ENCODE assay signal across 9 mouse cellular contexts in genomic region chr19:46443509-46443908, GRCm38 (mm10). TPM values are rescaled to one million over a fixed set of nuclear protein-coding genes. Genes with fewer than 3 reads are reported as not detected.
DNase-seq lines count a peak whose midpoint lies in the region; ATAC-seq lines count a peak whose summit lies in the region.
"Had no signal": no experiment of that assay in that cellular context is flagged by ENCODE, and none has a peak within 500 bp of the region (broad histone marks: within the 10 kb centered on the region; RNA-seq: fewer than 3 reads in every experiment).

No protein-coding gene starts in this region.

- H3K4me1 ChIP-seq in intestine, embryonic 15.5 days (replicated peaks) = peaks cover 12% of the 10 kb centered on the region
- H3K4me1 ChIP-seq in intestine, embryonic 16.5 days (ENCODE audit: control insufficient read depth, insufficient read depth, low read length) = peaks cover 11% of the 10 kb centered on the region
- peaks cover 35% of the 10 kb centered on the region for H3K4me1 ChIP-seq in forebrain, embryonic 15.5 days
- peaks cover 11% of the 10 kb centered on the region for H3K4me1 ChIP-seq in midbrain, embryonic 14.5 days (ENCODE audit: control insufficient read depth, insufficient read depth, low read length)

- no peaks in the 10 kb centered on the region for H3K9me3 ChIP-seq in intestine, embryonic 15.5 days
- no peaks in the 10 kb centered on the region for H3K9me3 ChIP-seq in intestine, embryonic 16.5 days (ENCODE audit: control insufficient read depth, low read length)
- H3K9me3 ChIP-seq in forebrain, embryonic 15.5 days = no peaks in the 10 kb centered on the region
- H3K9me3 ChIP-seq in midbrain, embryonic 14.5 days (ENCODE audit: control insufficient read depth, low read length) = no peaks in the 10 kb centered on the region
- H3K9me3 ChIP-seq: liver, embryonic 12.5 days had no signal

- WGBS in intestine, embryonic 15.5 days = 44% methylated on average over 6 of the region's 6 CpGs
- 49% methylated on average over 6 of the region's 6 CpGs for WGBS in intestine, embryonic 16.5 days
- 11% methylated on average over 6 of the region's 6 CpGs for WGBS in forebrain, embryonic 15.5 days
- WGBS in midbrain, embryonic 14.5 days = 2% methylated on average over 6 of the region's 6 CpGs

- peak; percentile 47 for DNase-seq in embryo, embryonic 11 days
- no peak for DNase-seq in midbrain, embryonic 14.5 days
- no peak for DNase-seq in layer of hippocampus, postnatal 36 days
- DNase-seq in urinary bladder, postnatal 4 days (ENCODE audit: low spot score in 2 of 2) = no peak

- no peak for ATAC-seq in intestine, embryonic 15.5 days
- no peak for ATAC-seq in intestine, embryonic 16.5 days
- ATAC-seq in forebrain, embryonic 15.5 days (replicated peaks) = no peak
- no peak for ATAC-seq in midbrain, embryonic 14.5 days (ENCODE audit: low FRiP score, low TSS enrichment)
- ATAC-seq in inflammation-experienced regulatory T-cells, adult 6 months = no peak

- H3K27me3 ChIP-seq in intestine, embryonic 15.5 days (replicated peaks) = no peaks in the 10 kb centered on the region
- H3K27me3 ChIP-seq in intestine, embryonic 16.5 days (replicated peaks; ENCODE audit: control insufficient read depth, insufficient read depth, low read length) = no peaks in the 10 kb centered on the region
- no peaks in the 10 kb centered on the region for H3K27me3 ChIP-seq in forebrain, embryonic 15.5 days
- no peaks in the 10 kb centered on the region for H3K27me3 ChIP-seq in midbrain, embryonic 14.5 days (ENCODE audit: control insufficient read depth, insufficient read depth, low read length)
- H3K27me3 ChIP-seq: liver, embryonic 12.5 days had no signal

- no peak overlapping the region for H3K4me2 ChIP-seq in intestine, embryonic 15.5 days (replicated peaks)
- H3K4me2 ChIP-seq in intestine, embryonic 16.5 days (ENCODE audit: low read depth, low read length) = no peak overlapping the region
- H3K4me2 ChIP-seq in forebrain, embryonic 15.5 days (replicated peaks) = no peak overlapping the region
- H3K4me2 ChIP-seq in midbrain, embryonic 14.5 days (ENCODE audit: low read length) = no peak overlapping the region
- H3K4me2 ChIP-seq: liver, embryonic 12.5 days had no signal

- peak overlapping the region; percentile 5; the same call in 1 of the 2 replicates for H3K9ac ChIP-seq in intestine, embryonic 15.5 days
- H3K9ac ChIP-seq in intestine, embryonic 16.5 days (ENCODE audit: low read depth, low read length) = no peak overlapping the region
- H3K9ac ChIP-seq in forebrain, embryonic 15.5 days (replicated peaks) = 0 out of 2 replicates have a peak overlapping the region, but pooled peaks have one; percentile 3
- no peak overlapping the region for H3K9ac ChIP-seq in midbrain, embryonic 14.5 days (replicated peaks; ENCODE audit: low read length)
- H3K9ac ChIP-seq: liver, embryonic 12.5 days had no signal

- 0 out of 2 replicates have a peak, but pooled peaks cover 2% of the 10 kb centered on the region for H3K36me3 ChIP-seq in intestine, embryonic 15.5 days
- no peaks in the 10 kb centered on the region for H3K36me3 ChIP-seq in intestine, embryonic 16.5 days (ENCODE audit: control insufficient read depth, insufficient read depth, low read length)
- H3K36me3 ChIP-seq in forebrain, embryonic 15.5 days = no peaks in the 10 kb centered on the region
- H3K36me3 ChIP-seq in midbrain, embryonic 14.5 days (ENCODE audit: control insufficient read depth, insufficient read depth, low read length) = no peaks in the 10 kb centered on the region
- H3K36me3 ChIP-seq: liver, embryonic 12.5 days had no signal

- no peak overlapping the region for H3K4me3 ChIP-seq in intestine, embryonic 15.5 days (replicated peaks)
- H3K4me3 ChIP-seq in intestine, embryonic 16.5 days (ENCODE audit: low read length) = no peak overlapping the region
- no peak overlapping the region for H3K4me3 ChIP-seq in forebrain, embryonic 15.5 days
- H3K4me3 ChIP-seq in midbrain, embryonic 14.5 days (replicated peaks; ENCODE audit: low read depth, low read length) = no peak overlapping the region
- H3K4me3 ChIP-seq: liver, embryonic 12.5 days had no signal

- no peak overlapping the region for H3K27ac ChIP-seq in intestine, embryonic 15.5 days
- no peak overlapping the region for H3K27ac ChIP-seq in intestine, embryonic 16.5 days (ENCODE audit: low read length)
- H3K27ac ChIP-seq in forebrain, embryonic 15.5 days (replicated peaks) = peak overlapping the region; percentile 32; the same call in 1 of the 2 replicates
- peak overlapping the region; percentile 1; the same call in 1 of the 2 replicates for H3K27ac ChIP-seq in midbrain, embryonic 14.5 days (replicated peaks; ENCODE audit: low read depth, low read length)
- H3K27ac ChIP-seq: liver, embryonic 12.5 days had no signal

RNA-seq across cellular contexts. Expression of gene Sufu, which starts 46.8 kb away (rescaled TPM):
- 20.7 and 21.4 TPM in 2 replicates for polyA plus RNA-seq in intestine, embryonic 15.5 days (2015; fragmentation: Nextera tagmentation; extraction: Ambion mirVana)
- 20.5 and 20.7 TPM in 2 replicates for polyA plus RNA-seq in intestine, embryonic 16.5 days (2015; fragmentation: Nextera tagmentation; extraction: Ambion mirVana)
- 28.9 and 30.5 TPM in 2 replicates for polyA plus RNA-seq in forebrain, embryonic 15.5 days (2015; fragmentation: Nextera tagmentation; extraction: Ambion mirVana)
- 22.0 and 29.1 TPM in 2 replicates for polyA plus RNA-seq in midbrain, embryonic 14.5 days (2014; fragmentation: Nextera tagmentation; extraction: Ambion mirVana)
- polyA plus RNA-seq in inflammation-experienced regulatory T-cells, adult 6 months (2017; shearing (Covaris generic)) = 10 to 100 TPM; 10.7 to 13.6 (median 12.5) TPM
- total RNA-seq in layer of hippocampus, postnatal 36 days (2021) = 10 to 100 TPM; 18.3 to 22.6 TPM

RNA-seq across cellular contexts. Expression of gene Actr1a, which starts 48.0 kb away (rescaled TPM):
- polyA plus RNA-seq in intestine, embryonic 15.5 days (2015; fragmentation: Nextera tagmentation; extraction: Ambion mirVana) = 114 and 118 TPM in 2 replicates
- polyA plus RNA-seq in intestine, embryonic 16.5 days (2015; fragmentation: Nextera tagmentation; extraction: Ambion mirVana) = 116 and 119 TPM in 2 replicates
- 374 and 380 TPM in 2 replicates for polyA plus RNA-seq in forebrain, embryonic 15.5 days (2015; fragmentation: Nextera tagmentation; extraction: Ambion mirVana)
- polyA plus RNA-seq in midbrain, embryonic 14.5 days (2014; fragmentation: Nextera tagmentation; extraction: Ambion mirVana) = 320 and 379 TPM in 2 replicates
- 100 to 1,000 TPM in 1 of 3 experiments, 10 to 100 TPM in 2; 77.1 to 105 (median 78.0) TPM for polyA plus RNA-seq in inflammation-experienced regulatory T-cells, adult 6 months (2017; shearing (Covaris generic))
- total RNA-seq in layer of hippocampus, postnatal 36 days (2021) = 100 to 1,000 TPM; 180 to 188 TPM

RNA-seq across cellular contexts. Expression of gene Trim8, which starts 58.0 kb away (rescaled TPM):
- 16.4 and 17.3 TPM in 2 replicates for polyA plus RNA-seq in intestine, embryonic 15.5 days (2015; fragmentation: Nextera tagmentation; extraction: Ambion mirVana)
- 10.1 and 13.7 TPM in 2 replicates for polyA plus RNA-seq in intestine, embryonic 16.5 days (2015; fragmentation: Nextera tagmentation; extraction: Ambion mirVana)
- polyA plus RNA-seq in forebrain, embryonic 15.5 days (2015; fragmentation: Nextera tagmentation; extraction: Ambion mirVana) = 28.0 and 29.4 TPM in 2 replicates
- polyA plus RNA-seq in midbrain, embryonic 14.5 days (2014; fragmentation: Nextera tagmentation; extraction: Ambion mirVana) = 36.5 and 38.5 TPM in 2 replicates
- polyA plus RNA-seq in inflammation-experienced regulatory T-cells, adult 6 months (2017; shearing (Covaris generic)) = 10 to 100 TPM; 24.1 to 26.3 (median 25.9) TPM
- 100 to 1,000 TPM; 105 TPM for total RNA-seq in layer of hippocampus, postnatal 36 days (2021)

Comparison
In these comparisons a context has a peak if more than half of its experiments do, and no peak if none do; other contexts are left out.
1. H3K9ac ChIP-seq: peak in intestine, embryonic 15.5 days (single experiment) and forebrain, embryonic 15.5 days (single experiment); none in intestine, embryonic 16.5 days (single experiment) and midbrain, embryonic 14.5 days (single experiment).
2. H3K27ac ChIP-seq: peak in forebrain, embryonic 15.5 days (single experiment) and midbrain, embryonic 14.5 days (single experiment); none in intestine, embryonic 15.5 days (single experiment) and intestine, embryonic 16.5 days (single experiment).